ENCODE assay signal across 25 mouse cellular contexts in genomic region chr6:5045854-5046253, GRCm38 (mm10).
"Had no signal": no experiment of that assay in that cellular context is flagged by ENCODE, and none has a peak within 500 bp of the region (broad histone marks: within the 10 kb centered on the region; RNA-seq: fewer than 3 reads in every experiment).

No protein-coding gene starts in this region.

- H3K9me3 ChIP-seq: heart, embryonic 13.5 days; heart, embryonic 15.5 days; hindbrain, embryonic 13.5 days; hindbrain, embryonic 15.5 days; kidney, embryonic 15.5 days; limb, embryonic 13.5 days; limb, embryonic 15.5 days; liver, embryonic 13.5 days had no signal

- H3K9ac ChIP-seq: heart, embryonic 13.5 days; heart, embryonic 15.5 days; hindbrain, embryonic 13.5 days; hindbrain, embryonic 15.5 days; kidney, embryonic 15.5 days; limb, embryonic 13.5 days; limb, embryonic 15.5 days; liver, embryonic 13.5 days had no signal

- ATAC-seq: hindbrain, postnatal 0 days; intestine, embryonic 16.5 days had no signal

- H3K4me2 ChIP-seq: heart, embryonic 11.5 days; heart, embryonic 13.5 days; heart, embryonic 15.5 days; hindbrain, embryonic 13.5 days; hindbrain, embryonic 15.5 days; kidney, embryonic 15.5 days; limb, embryonic 13.5 days; limb, embryonic 15.5 days; liver, embryonic 13.5 days had no signal

- DNase-seq: gastrocnemius, postnatal 14 days; gastrocnemius, postnatal 36 days; heart, adult 18-20 months; heart, postnatal 14 days; heart, postnatal 36 days; kidney, adult 11 months; kidney, adult 2 months; kidney, adult 9 months; kidney, postnatal 14 days; kidney, postnatal 36 days; layer of hippocampus, adult 9-11 months; layer of hippocampus, postnatal 36 days; left cerebral cortex, postnatal 4 days; liver, embryonic 13.5 days had no signal

- H3K4me1 ChIP-seq: heart, embryonic 15.5 days; hindbrain, embryonic 13.5 days; hindbrain, embryonic 15.5 days; kidney, embryonic 15.5 days; limb, embryonic 13.5 days; limb, embryonic 15.5 days; liver, embryonic 13.5 days had no signal

- H3K36me3 ChIP-seq: heart, embryonic 15.5 days; hindbrain, embryonic 15.5 days; limb, embryonic 15.5 days; liver, embryonic 13.5 days had no signal

- H3K27ac ChIP-seq: heart, embryonic 13.5 days; heart, embryonic 15.5 days; hindbrain, embryonic 13.5 days; hindbrain, embryonic 15.5 days; hindbrain, postnatal 0 days; kidney, embryonic 15.5 days; kidney, postnatal 0 days; limb, embryonic 13.5 days; limb, embryonic 15.5 days; liver, embryonic 13.5 days had no signal

- H3K27me3 ChIP-seq: heart, embryonic 13.5 days; heart, embryonic 15.5 days; hindbrain, embryonic 13.5 days; hindbrain, embryonic 15.5 days; kidney, embryonic 15.5 days; limb, embryonic 13.5 days; limb, embryonic 15.5 days; liver, embryonic 13.5 days had no signal

- H3K4me3 ChIP-seq: heart, embryonic 13.5 days; heart, embryonic 15.5 days; hindbrain, embryonic 13.5 days; hindbrain, embryonic 15.5 days; kidney, embryonic 15.5 days; limb, embryonic 13.5 days; limb, embryonic 15.5 days; liver, embryonic 13.5 days had no signal
